Mouse (Mus musculus): Measurements from ENCODE around the gene Zfp628. TPM values are rescaled to one million over a fixed set of nuclear protein-coding genes. Genes with fewer than 3 reads are reported as not detected.
A peak's percentile ranks its signal among the peaks of the same experiment; 100 is the strongest.
"Not testable (repeated sequence)": the region's sequence is repeated elsewhere in the genome, so short reads cannot be mapped to it uniquely, and the experiment has no call there.

Gene Zfp628
- 2.4 and 3.2 TPM in 2 replicates for total RNA-seq (2017)

- ATAC-seq (replicated peaks; ENCODE audit: low read depth, poor library complexity, severe bottlenecking), result peak; percentile 86
These were observed at the start of gene Zfp628 for GRCm38 (mm10) chr7:4915007-4915665. Gene Zfp628, plus strand, starts transcription at chr7:4915217.

- ATAC-seq (replicated peaks; ENCODE audit: low read depth, poor library complexity, severe bottlenecking), result peak; percentile 99
These were observed 49.2 kb upstream of the Zfp628 start for GRCm38 (mm10) chr7:4865579-4866493.

GRCm38 (mm10) chr7:4866631-4867180 lies 48.3 kb upstream of the Zfp628 start:
- ATAC-seq (replicated peaks; ENCODE audit: low read depth, poor library complexity, severe bottlenecking), result no peak; the same call in 1 of the 2 replicates

GRCm38 (mm10) chr7:4870133-4870532 lies 44.9 kb upstream of the Zfp628 start, which contains the start of gene Isoc2b:
Gene Isoc2b, minus strand, starts transcription at chr7:4870258.
- no peak for ATAC-seq (replicated peaks; ENCODE audit: low read depth, poor library complexity, severe bottlenecking)

GRCm38 (mm10) chr7:4876753-4877221 lies 38.2 kb upstream of the Zfp628 start, which contains the start of gene Isoc2a:
Gene Isoc2a, plus strand, starts transcription at chr7:4877153.
- ATAC-seq (replicated peaks; ENCODE audit: low read depth, poor library complexity, severe bottlenecking), result peak; percentile 99

- peak; percentile 30 for ATAC-seq (replicated peaks; ENCODE audit: low read depth, poor library complexity, severe bottlenecking)
These were observed 37.8 kb upstream of the Zfp628 start for GRCm38 (mm10) chr7:4877226-4877625.

GRCm38 (mm10) chr7:4878186-4878585 lies 36.8 kb upstream of the Zfp628 start:
- ATAC-seq (replicated peaks; ENCODE audit: low read depth, poor library complexity, severe bottlenecking), result no peak

- not testable (repeated sequence) for ATAC-seq (replicated peaks; ENCODE audit: low read depth, poor library complexity, severe bottlenecking)
These were observed 36.0 kb upstream of the Zfp628 start for GRCm38 (mm10) chr7:4879036-4879435.

GRCm38 (mm10) chr7:4886680-4887079 lies 28.3 kb upstream of the Zfp628 start:
- no peak for ATAC-seq (replicated peaks; ENCODE audit: low read depth, poor library complexity, severe bottlenecking)

GRCm38 (mm10) chr7:4895186-4895585 lies 19.8 kb upstream of the Zfp628 start:
- ATAC-seq (replicated peaks; ENCODE audit: low read depth, poor library complexity, severe bottlenecking), result no peak

- no peak; the same call in 1 of the 2 replicates for ATAC-seq (replicated peaks; ENCODE audit: low read depth, poor library complexity, severe bottlenecking)
These were observed 16.0 kb upstream of the Zfp628 start for GRCm38 (mm10) chr7:4898851-4899648.

GRCm38 (mm10) chr7:4899649-4900522 lies 15.1 kb upstream of the Zfp628 start:
- ATAC-seq (replicated peaks; ENCODE audit: low read depth, poor library complexity, severe bottlenecking), result peak; percentile 61

GRCm38 (mm10) chr7:4900523-4900851 lies 14.5 kb upstream of the Zfp628 start:
- no peak for ATAC-seq (replicated peaks; ENCODE audit: low read depth, poor library complexity, severe bottlenecking)

GRCm38 (mm10) chr7:4901171-4901570 lies 13.8 kb upstream of the Zfp628 start:
- peak; percentile 55 for ATAC-seq (replicated peaks; ENCODE audit: low read depth, poor library complexity, severe bottlenecking)

- ATAC-seq (replicated peaks; ENCODE audit: low read depth, poor library complexity, severe bottlenecking), result no peak
These were observed 12.6 kb upstream of the Zfp628 start for GRCm38 (mm10) chr7:4902404-4902803.

GRCm38 (mm10) chr7:4906466-4906950 lies 8.5 kb upstream of the Zfp628 start, which contains the start of gene Gm36210:
Gene Gm36210, minus strand, starts transcription at chr7:4906516.
- ATAC-seq (replicated peaks; ENCODE audit: low read depth, poor library complexity, severe bottlenecking), result no peak

- no peak for ATAC-seq (replicated peaks; ENCODE audit: low read depth, poor library complexity, severe bottlenecking)
These were observed 3.5 kb upstream of the Zfp628 start for GRCm38 (mm10) chr7:4911561-4911960.

GRCm38 (mm10) chr7:4912248-4912647 lies 2.8 kb upstream of the Zfp628 start:
- no peak for ATAC-seq (replicated peaks; ENCODE audit: low read depth, poor library complexity, severe bottlenecking)
